Mouse (Mus musculus) liver, embryonic 14.5 days (tissue): ENCODE measurements around the gene Utp3.

Experiments used
- CTCF ChIP-seq: IDR thresholded peaks from 2 replicates; pipeline ENCODE4 v1.5.1; 2016; ENCODE audit warnings: antibody characterized with exemption, low read depth, control low read depth
- EP300 ChIP-seq: IDR thresholded peaks from 2 replicates; pipeline ENCODE4 v1.6.1; 2016; ENCODE audit warnings: antibody characterized with exemption, low read depth

DNA sequence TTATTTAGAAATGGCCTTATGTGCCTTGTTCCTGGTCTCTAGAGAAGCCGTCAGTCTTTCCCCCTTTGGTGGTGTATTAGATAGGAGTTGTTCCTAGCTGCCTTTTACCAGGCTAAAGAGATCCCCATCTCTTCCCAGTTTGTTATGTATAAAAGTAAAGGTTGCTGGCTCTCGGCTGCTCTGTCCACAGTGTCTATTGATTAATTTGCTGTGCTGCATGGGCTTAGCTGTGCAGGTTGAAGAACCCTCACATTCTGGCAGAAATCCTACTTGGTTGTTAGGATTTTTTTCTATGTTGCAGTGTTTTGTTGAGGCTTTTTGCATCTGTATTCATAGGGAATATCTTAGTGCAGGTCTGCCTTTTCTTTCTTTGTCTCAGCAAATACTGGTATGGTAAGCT is 47.8 kb downstream of the Utp3 start:
- TF ChIP-seq CTCF = no peak
- TF ChIP-seq EP300 = no peak
